12 mouse cellular contexts compared by ENCODE assay signal in the genomic region with DNA sequence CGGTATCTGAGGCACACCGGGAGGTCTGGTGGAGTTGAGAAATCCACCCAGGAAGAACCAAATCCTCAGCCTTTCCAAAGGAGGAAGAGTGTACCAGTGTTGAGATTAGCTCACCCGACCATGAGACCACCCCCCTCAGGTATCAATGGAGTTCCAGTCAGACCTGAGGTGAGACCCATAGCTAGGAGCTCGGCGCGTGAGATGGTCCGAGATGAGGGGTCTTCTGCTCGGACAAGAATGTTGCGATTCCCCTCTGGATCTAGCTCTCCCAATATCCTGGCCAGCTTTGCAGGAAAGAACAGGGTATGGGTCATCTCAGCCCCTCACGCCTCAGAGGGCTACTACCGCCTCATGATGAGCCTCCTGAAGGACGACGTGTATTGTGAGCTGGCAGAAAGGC. TPM values are rescaled to one million over a fixed set of nuclear protein-coding genes. Genes with fewer than 3 reads are reported as not detected.
DNase-seq lines count a peak whose midpoint lies in the region; ATAC-seq lines count a peak whose summit lies in the region.
"Had no signal": no experiment of that assay in that cellular context is flagged by ENCODE, and none has a peak within 500 bp of the region (broad histone marks: within the 10 kb centered on the region; RNA-seq: fewer than 3 reads in every experiment).

No protein-coding gene starts in this region.

- peak overlapping the region in 1 of 2 experiments; percentile 91; a peak in 2 of 4 replicates for H3K27ac ChIP-seq in heart, embryonic 14.5 days (replicated peaks in 1 of 2; ENCODE audit: control insufficient read depth in 1 of 2, insufficient read depth in 1 of 2, low read depth in 2 of 2, low read length in 2 of 2)
- no peak overlapping the region for H3K27ac ChIP-seq in embryonic facial prominence, embryonic 10.5 days (replicated peaks)
- no peak overlapping the region for H3K27ac ChIP-seq in forebrain, embryonic 16.5 days (ENCODE audit: low read length)
- no peak overlapping the region for H3K27ac ChIP-seq in liver, embryonic 15.5 days (replicated peaks)
- no peak overlapping the region for H3K27ac ChIP-seq in midbrain, embryonic 13.5 days
- H3K27ac ChIP-seq: hindbrain, postnatal 0 days had no signal

- peak overlapping the region; percentile 72 for H3K9ac ChIP-seq in heart, embryonic 14.5 days (ENCODE audit: low read length)
- H3K9ac ChIP-seq in forebrain, embryonic 16.5 days (replicated peaks; ENCODE audit: low read depth, low read length), result no peak overlapping the region
- no peak overlapping the region for H3K9ac ChIP-seq in liver, embryonic 15.5 days
- no peak overlapping the region for H3K9ac ChIP-seq in midbrain, embryonic 13.5 days (replicated peaks)

- peak overlapping the region; percentile 43 to 75 for H3K4me3 ChIP-seq in heart, embryonic 14.5 days (ENCODE audit: control insufficient read depth in 1 of 2, insufficient read depth in 1 of 2, low read depth in 1 of 2, low read length in 2 of 2)
- peak overlapping the region; percentile 54; the same call in 1 of the 2 replicates for H3K4me3 ChIP-seq in embryonic facial prominence, embryonic 10.5 days
- H3K4me3 ChIP-seq in forebrain, embryonic 16.5 days (replicated peaks; ENCODE audit: low read length), result no peak overlapping the region
- H3K4me3 ChIP-seq in liver, embryonic 15.5 days (replicated peaks), result no peak overlapping the region
- no peak overlapping the region for H3K4me3 ChIP-seq in midbrain, embryonic 13.5 days (replicated peaks)
- H3K4me3 ChIP-seq: megakaryocyte, embryonic 14.5 days had no signal

- no peak for DNase-seq in heart, postnatal 25 days (ENCODE audit: low spot score)
- DNase-seq in embryonic facial prominence, embryonic 10.5 days (ENCODE audit: low spot score), result no peak
- no peak for DNase-seq in thymus, postnatal 0 days (ENCODE audit: low spot score)
- DNase-seq in layer of hippocampus, adult 11-12 months (ENCODE audit: low spot score), result no peak
- DNase-seq: cerebellum, adult 11-12 months; thymus, adult 2 months had no signal

- ATAC-seq in heart, embryonic 14.5 days (ENCODE audit: insufficient number of reproducible peaks, insufficient read depth, low FRiP score, low read depth), result no peak
- no peak for ATAC-seq in forebrain, embryonic 16.5 days
- ATAC-seq in liver, embryonic 15.5 days (ENCODE audit: insufficient read depth), result no peak
- ATAC-seq in midbrain, embryonic 13.5 days, result no peak; the same call in 1 of the 2 replicates

- WGBS in heart, embryonic 14.5 days, result 72% methylated on average over 13 of the region's 13 CpGs
- 90% methylated on average over 13 of the region's 13 CpGs for WGBS in embryonic facial prominence, embryonic 10.5 days
- 91% methylated on average over 13 of the region's 13 CpGs for WGBS in forebrain, embryonic 16.5 days
- WGBS in liver, embryonic 15.5 days (ENCODE audit: insufficient replicate concordance), result 77% methylated on average over 13 of the region's 13 CpGs
- WGBS in midbrain, embryonic 13.5 days, result 96% methylated on average over 13 of the region's 13 CpGs

- H3K36me3 ChIP-seq in heart, embryonic 14.5 days (ENCODE audit: control insufficient read depth, insufficient read depth, low read length), result no peaks in the 10 kb centered on the region
- no peaks in the 10 kb centered on the region for H3K36me3 ChIP-seq in embryonic facial prominence, embryonic 10.5 days (replicated peaks)
- H3K36me3 ChIP-seq in forebrain, embryonic 16.5 days (ENCODE audit: control insufficient read depth, insufficient read depth), result no peaks in the 10 kb centered on the region
- no peaks in the 10 kb centered on the region for H3K36me3 ChIP-seq in liver, embryonic 15.5 days (replicated peaks)
- H3K36me3 ChIP-seq in midbrain, embryonic 13.5 days, result no peaks in the 10 kb centered on the region

- H3K27me3 ChIP-seq in heart, embryonic 14.5 days (ENCODE audit: control insufficient read depth, insufficient read depth, low read length), result no peaks in the 10 kb centered on the region
- no peaks in the 10 kb centered on the region for H3K27me3 ChIP-seq in embryonic facial prominence, embryonic 10.5 days (replicated peaks; ENCODE audit: low read depth, poor library complexity, severe bottlenecking)
- no peaks in the 10 kb centered on the region for H3K27me3 ChIP-seq in forebrain, embryonic 16.5 days (replicated peaks; ENCODE audit: control insufficient read depth, insufficient read depth, low read length)
- H3K27me3 ChIP-seq in liver, embryonic 15.5 days, result no peaks in the 10 kb centered on the region
- no peaks in the 10 kb centered on the region for H3K27me3 ChIP-seq in midbrain, embryonic 13.5 days

- peaks cover 32 to 54% of the 10 kb centered on the region in 2 experiments for H3K4me1 ChIP-seq in heart, embryonic 14.5 days (ENCODE audit: control insufficient read depth in 2 of 2, insufficient read depth in 2 of 2, low read length in 2 of 2)
- H3K4me1 ChIP-seq in embryonic facial prominence, embryonic 10.5 days, result peaks cover 33% of the 10 kb centered on the region
- H3K4me1 ChIP-seq in forebrain, embryonic 16.5 days (replicated peaks; ENCODE audit: control insufficient read depth, insufficient read depth, low read length), result peaks cover 19% of the 10 kb centered on the region
- H3K4me1 ChIP-seq in liver, embryonic 15.5 days (replicated peaks), result no peaks in the 10 kb centered on the region
- peaks cover 6% of the 10 kb centered on the region; the same call in 1 of the 2 replicates for H3K4me1 ChIP-seq in midbrain, embryonic 13.5 days (replicated peaks)

- intact Hi-C loops in heart, postnatal 25 days (cut with DNase I), result loop anchor here (10.0 kb wide), 1 partner anchor 610 kb away; no protein-coding TSS in a partner anchor

- no peaks in the 10 kb centered on the region for H3K9me3 ChIP-seq in heart, embryonic 14.5 days (ENCODE audit: control insufficient read depth, low read length)
- no peaks in the 10 kb centered on the region for H3K9me3 ChIP-seq in embryonic facial prominence, embryonic 10.5 days
- no peaks in the 10 kb centered on the region for H3K9me3 ChIP-seq in forebrain, embryonic 16.5 days (ENCODE audit: control insufficient read depth, low read length)
- H3K9me3 ChIP-seq in liver, embryonic 15.5 days (replicated peaks), result no peaks in the 10 kb centered on the region
- no peaks in the 10 kb centered on the region for H3K9me3 ChIP-seq in midbrain, embryonic 13.5 days
- H3K9me3 ChIP-seq: megakaryocyte, embryonic 14.5 days had no signal

- peak overlapping the region; percentile 63 for H3K4me2 ChIP-seq in heart, embryonic 14.5 days (ENCODE audit: low read length)
- peak overlapping the region; percentile 23 for H3K4me2 ChIP-seq in forebrain, embryonic 16.5 days (ENCODE audit: low read length)
- H3K4me2 ChIP-seq in liver, embryonic 15.5 days, result peak overlapping the region; percentile 15; the same call in 1 of the 2 replicates
- no peak overlapping the region for H3K4me2 ChIP-seq in midbrain, embryonic 13.5 days (replicated peaks)

RNA-seq across cellular contexts. Expression of a gene that starts 1.8 kb away (rescaled TPM):
- polyA plus RNA-seq in heart, embryonic 14.5 days (2014; fragmentation: Nextera tagmentation; extraction: Ambion mirVana), result 88.5 and 96.2 TPM in 2 replicates
- 10 to 100 TPM; 83.0 to 90.7 TPM for total RNA-seq in heart, postnatal 25 days (2021)
- 25.2 and 25.7 TPM in 2 replicates for polyA plus RNA-seq in embryonic facial prominence, embryonic 10.5 days (2016; fragmentation: Nextera tagmentation; extraction: Ambion mirVana)
- 19.6 and 32.8 TPM in 2 replicates for polyA plus RNA-seq in forebrain, embryonic 16.5 days (2015; fragmentation: Nextera tagmentation; extraction: Ambion mirVana)
- polyA plus RNA-seq in liver, embryonic 15.5 days (2015; fragmentation: Nextera tagmentation; extraction: Ambion mirVana), result 9.7 TPM in 2 replicates
- polyA plus RNA-seq in thymus, postnatal 0 days (2015; fragmentation: Nextera tagmentation; extraction: Ambion mirVana), result 19.3 and 22.5 TPM in 2 replicates
- 4.4 and 5.1 TPM in 2 replicates for polyA plus RNA-seq in midbrain, embryonic 13.5 days (2015; fragmentation: Nextera tagmentation; extraction: Ambion mirVana)

Comparison
In these comparisons a context has a peak if more than half of its experiments do, and no peak if none do; other contexts are left out.
1. H3K4me3 ChIP-seq: peak in heart, embryonic 14.5 days (2 of 2) and embryonic facial prominence, embryonic 10.5 days (single experiment); none in forebrain, embryonic 16.5 days (single experiment), liver, embryonic 15.5 days (single experiment) and midbrain, embryonic 13.5 days (single experiment).